Mouse (Mus musculus) urinary bladder, postnatal 4 days (tissue): ENCODE data around the gene Wdr61.

ENCODE experiments used
- DNase-seq, 2 experiments: peaks; one replicate each; pipeline ENCODE4 v3.0.0; 2021 to 2022; ENCODE audit warnings: low spot score in 2 of 2

The Wdr61 gene

DNA sequence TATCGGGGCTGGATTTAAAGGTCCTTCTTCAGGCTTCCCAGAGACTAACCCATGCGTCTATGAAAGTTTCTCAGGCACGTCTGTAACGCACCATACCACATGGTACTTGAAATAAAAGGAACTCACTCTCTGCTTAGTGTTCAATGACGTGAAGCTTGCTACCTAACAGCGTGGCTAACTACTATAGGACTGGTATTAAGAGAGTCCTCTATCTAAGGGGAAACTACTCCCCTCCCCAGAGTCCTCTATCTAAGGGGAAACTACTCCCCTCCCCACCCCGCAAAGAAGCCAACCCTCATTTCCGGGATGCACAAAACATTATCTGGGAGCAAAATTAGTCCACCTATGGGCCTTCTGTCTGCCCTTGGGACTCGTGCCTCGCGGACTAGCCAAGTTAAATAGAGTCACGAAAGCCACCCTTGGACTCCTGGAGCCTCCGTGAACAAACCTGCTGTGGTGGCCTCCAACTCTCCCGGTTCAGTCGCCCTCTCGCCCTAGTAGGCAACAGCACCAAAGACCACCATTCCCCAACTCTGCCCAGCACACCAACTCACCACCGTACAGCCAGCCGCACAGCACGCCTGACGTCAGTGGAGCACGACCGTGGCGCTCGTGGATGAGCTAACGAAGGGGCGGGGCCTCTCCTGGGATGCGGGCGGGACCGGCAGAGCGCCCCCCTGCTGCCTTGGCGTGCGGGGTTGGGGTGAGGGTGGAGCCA, at the start of gene Wdr61:
Gene Wdr61 (minus strand): TSS at position 599 of the 718 bp plus-strand sequence.
- peak; percentile 96 to 99 for DNase-seq

DNA sequence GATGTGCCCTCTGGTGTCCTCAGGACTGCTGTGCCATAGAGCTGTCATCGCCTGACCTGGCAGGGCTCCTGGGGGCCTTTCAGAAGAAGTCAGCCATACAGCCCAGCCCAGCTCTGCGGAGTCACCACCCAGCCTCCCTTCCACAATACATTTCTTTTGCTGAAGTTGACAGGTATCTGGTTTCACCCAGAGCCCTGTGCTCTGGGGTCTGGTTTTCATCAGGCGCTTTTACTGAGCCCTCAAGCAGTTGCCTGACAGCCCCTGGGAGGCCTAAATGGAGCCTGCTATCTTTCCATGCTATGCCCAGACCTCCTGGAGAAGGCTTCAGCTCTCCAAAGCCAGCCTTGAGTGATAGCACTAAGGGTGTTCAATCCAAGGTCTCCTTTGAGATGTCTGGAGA, 49.7 kb upstream of the Wdr61 start:
- no peak for DNase-seq

DNA sequence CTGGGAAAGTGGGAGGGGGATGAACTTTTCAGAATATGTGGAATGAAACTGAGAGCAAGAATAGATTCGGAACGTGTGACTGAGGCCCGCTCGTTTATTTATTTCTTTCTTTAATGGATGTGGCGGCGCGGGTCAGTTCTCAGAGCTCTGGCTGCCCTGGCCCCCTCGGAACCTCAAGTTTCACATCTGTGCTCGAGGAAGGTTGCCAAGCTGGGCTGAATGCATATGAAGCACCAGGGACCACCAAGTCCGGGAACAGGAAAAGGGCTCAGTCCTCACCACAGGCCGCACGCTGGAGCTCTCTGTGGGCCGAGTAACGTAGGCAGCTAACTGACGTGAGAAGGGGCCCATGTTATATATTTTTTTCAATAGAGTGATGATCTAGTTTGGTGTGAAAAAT, 48.2 kb upstream of the Wdr61 start:
- no peak for DNase-seq

DNA sequence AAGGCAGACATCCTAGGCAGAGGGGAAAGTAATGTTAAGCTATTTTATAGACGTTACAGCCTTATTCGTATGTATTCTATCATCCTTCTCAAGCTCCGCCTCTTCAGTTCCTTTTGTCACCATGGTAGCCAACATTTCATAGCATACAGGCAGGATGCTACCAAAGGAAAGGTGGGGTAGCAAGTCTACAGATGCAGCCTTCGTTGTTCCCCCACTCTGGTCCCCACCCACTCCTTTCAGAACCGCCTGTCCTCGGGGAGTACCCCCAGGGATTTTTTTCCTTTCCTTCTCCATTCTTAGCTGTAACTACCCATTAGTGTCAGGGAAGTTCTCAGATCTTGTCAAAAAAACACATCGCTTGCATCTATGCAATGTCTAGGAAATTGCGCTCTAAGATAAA, 45.0 kb upstream of the Wdr61 start:
- DNase-seq: no peak

DNA sequence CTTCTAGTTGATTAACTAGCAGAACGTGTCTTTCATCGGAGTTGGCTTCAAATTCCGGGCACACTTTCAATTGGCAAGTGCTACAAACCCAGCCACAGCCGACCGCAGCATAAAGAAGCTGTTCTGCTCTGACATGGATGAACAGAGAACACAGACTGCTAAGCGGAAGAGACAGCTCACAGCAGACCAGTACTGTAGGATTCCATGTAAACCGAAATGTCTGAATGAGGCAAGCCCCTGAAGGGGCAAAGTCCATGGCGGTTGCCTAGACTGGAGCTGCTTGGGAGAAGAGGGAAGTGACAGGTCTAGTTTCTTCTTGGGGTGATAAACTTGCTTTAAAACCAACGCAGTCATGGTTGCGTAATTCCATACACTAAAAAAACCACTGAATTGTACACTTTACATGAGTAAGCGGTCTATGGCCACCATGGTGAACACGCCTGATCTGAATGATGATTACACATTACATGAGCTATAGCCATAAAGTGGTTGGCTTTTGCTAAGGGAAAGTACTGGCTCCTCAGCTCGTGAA, 42.2 kb upstream of the Wdr61 start:
- no peak for DNase-seq

DNA sequence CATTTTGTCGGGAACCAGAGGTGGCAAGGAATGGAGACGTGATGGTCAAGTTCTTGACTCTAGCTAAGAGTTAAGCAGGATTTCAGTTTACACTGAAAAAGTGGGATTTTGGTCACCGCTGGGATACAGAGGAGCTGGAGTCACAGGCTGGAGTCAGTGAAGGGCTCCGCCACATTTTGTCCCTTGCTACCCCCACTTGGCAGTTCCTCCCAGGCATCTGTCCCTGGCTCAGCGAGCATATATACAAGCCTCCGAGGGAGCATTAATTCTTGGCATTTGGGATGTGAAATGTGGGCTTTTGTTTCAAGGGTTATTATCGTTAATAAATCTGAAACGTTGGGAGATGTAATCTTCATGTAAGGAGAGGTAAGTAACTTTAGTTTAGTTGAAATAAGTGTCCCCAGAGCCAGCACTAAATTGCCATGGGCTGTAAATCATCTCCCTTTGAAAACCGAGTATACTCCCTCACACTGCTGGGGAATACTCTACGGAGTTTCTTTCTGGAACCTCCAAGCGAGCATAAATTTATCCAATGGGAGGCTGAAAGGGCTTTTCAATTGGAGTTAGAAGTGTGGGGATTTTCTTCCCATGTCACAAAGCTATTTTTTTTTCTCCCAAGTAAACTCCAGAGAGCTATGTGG, 35.9 kb upstream of the Wdr61 start:
- DNase-seq: no peak

DNA sequence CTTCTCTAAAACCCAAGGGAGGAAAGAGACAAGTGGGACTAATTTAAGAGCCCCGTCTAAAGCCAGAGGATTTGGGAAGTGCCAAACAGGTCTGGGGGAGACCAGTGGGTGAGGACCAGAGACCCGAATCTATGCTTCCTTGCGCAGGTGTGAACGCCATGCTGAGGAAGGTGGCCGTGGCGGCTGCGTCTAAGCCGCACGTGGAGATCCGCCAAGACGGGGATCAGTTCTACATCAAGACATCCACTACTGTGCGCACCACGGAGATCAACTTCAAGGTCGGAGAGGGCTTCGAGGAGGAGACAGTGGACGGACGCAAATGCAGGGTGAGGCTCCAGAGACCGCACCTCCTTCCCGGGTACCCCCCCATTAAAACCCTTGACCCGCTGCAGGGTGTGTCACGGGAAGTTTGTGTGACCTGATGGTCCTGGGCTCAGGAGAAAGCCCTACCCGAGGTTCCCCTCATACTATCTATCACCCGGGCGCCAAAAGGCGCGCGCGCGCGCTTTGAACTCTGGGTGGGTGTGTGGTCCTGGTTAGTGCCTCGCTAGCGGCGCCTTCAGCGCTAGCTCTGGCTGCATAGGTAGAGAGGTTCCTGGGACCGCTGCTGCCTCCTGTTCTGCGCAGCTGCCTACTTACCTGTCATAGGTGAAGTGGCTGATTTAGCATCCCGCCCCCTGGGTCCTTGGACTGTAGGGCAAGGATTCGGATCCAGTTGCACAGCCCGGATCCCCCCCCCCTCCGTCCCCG, 31.2 kb upstream of the Wdr61 start:
- no peak for DNase-seq

DNA sequence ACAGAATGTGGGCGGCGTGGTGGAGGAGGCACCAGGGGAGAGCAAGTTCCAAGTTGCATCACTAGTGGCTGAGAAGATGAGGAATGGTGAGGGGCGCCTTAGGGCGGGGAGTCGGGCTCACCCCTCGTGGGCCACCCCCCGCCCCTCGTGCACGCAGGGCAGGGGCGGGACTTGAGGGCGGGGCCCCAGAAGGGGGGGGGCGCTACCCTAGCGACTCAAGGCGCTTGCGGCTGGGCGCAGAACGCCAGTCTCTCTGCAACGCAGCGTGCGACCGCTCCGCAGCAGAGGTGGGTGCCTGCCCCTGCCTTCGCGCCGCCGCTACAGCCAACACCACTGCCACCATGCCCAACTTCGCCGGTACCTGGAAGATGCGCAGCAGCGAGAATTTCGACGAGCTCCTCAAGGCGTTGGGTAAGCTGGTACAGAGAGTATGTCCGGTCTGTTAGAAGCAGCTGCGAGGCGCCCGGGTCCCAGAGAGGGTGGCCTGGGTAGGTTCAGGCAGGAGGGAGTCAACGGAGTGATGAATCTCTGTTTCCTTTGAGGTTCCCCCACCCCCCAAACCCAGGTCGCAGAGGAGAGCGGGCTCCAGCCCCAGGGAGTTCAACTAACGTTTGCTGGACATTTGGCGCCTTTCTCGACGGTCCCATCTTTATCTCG, 30.4 kb upstream of the Wdr61 start, which contains the start of gene Crabp1:
Gene Crabp1 (plus strand): TSS at position 188 of the 657 bp plus-strand sequence.
- DNase-seq: no peak

DNA sequence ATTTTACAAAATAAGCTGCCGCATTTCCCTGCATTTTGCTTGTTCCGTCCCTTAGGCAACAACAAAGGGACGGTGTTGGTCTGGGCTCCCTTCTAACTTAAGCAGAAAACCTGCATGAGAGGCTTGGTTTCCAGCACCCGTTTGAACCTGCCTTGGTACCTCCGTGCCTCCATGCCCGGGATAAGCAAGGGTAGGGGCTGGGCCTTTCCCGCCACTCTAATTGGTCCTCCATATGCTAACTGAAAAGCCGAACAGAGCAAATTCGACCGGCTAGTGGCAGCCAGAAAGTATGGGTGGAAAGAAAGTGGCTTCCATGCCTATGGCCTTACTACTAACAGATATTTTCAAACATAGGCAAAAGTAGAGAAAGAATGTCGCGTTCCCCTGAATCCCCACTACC, 29.8 kb upstream of the Wdr61 start:
- no peak for DNase-seq

DNA sequence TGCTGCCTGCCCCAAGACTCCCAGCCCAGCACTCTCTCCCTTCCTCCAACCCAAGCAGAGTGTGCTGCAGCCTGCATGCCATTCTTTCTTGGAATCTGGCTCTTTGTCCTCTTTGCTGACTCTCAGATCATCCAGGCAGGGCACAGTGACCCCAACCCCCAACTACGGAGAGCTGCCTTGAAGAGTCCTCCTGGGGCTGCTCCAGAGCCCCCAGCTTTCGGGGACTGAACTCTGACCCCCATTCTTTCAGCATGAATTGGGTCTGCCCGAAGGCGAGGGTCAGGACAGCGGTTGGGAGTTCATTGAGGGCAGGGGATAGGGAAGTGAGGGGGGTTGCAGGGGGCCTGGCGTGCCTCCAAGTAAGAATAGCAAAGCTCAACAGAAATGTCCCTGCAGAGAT, 25.3 kb upstream of the Wdr61 start:
- DNase-seq: no peak

DNA sequence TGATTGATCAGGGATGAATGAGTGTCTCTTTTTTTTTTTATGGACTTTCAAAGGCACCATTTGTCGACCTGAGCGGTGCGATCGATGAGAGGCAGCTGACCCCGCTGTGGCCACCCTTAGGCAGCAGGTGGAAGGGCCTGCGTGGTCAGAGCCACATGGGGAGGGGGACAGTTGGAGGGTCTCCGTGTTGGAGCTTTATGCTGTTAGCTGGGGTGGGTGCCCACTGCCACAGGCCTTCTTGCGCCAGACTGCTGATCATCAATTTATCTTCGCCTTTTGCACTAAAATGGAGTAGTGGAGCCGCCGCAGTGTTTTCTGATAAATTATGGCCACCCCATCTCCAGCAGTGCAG, 18.6 kb upstream of the Wdr61 start:
- no peak for DNase-seq

DNA sequence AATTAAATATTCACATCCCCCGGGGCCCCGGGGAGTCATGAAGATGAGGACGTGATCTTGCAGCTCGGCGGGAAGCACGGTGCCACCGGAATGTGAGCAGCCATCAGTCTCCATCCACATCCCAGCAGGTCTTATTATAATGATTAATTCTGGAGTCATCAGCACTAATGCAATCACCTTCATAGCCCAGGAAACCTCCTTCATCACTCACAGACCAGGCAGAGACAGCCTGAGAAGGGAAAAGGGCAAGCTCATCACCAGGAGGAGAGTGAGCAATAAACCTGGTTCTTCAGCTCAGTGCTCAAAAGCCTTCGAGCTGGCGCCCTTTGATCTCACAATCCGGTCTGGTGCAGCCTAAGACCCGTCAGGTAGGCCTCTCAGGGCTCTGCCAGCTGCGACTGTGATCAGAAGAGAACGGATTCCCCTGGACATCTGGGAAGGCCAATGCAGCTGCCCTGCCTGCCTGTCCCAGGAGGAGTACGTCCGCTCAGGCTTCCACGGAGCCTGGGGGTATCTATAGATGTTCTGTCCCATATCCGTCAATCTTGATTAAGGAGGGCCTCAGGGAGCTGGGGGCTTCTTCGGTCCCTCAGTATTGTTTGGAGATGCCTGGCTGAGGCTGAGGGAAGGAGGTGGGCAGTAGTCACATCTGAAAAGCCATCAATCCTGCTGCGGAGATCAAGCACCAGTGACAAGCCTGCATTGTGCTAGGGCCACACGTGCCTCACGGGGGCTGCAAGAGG, 18.1 kb upstream of the Wdr61 start:
- DNase-seq: no peak

DNA sequence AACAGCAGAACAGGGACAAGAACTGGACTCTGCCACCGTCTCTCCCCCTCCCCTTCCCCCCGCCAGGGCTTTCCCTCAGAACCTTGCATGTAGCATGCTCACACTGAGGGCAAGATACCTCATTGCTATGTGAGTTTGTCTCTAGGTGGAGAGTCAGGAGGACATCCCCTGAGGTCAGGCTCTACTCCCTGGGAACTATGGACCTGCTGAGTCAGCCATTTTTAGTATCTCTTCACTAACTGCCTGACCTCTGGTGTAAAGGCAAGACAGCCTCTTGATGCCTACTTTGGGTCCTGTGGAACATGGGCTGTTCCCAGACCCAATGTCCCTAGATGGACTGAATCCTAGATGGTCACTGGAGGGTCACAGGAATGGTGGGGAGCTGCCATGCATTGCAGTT, 17.4 kb upstream of the Wdr61 start:
- no peak for DNase-seq

DNA sequence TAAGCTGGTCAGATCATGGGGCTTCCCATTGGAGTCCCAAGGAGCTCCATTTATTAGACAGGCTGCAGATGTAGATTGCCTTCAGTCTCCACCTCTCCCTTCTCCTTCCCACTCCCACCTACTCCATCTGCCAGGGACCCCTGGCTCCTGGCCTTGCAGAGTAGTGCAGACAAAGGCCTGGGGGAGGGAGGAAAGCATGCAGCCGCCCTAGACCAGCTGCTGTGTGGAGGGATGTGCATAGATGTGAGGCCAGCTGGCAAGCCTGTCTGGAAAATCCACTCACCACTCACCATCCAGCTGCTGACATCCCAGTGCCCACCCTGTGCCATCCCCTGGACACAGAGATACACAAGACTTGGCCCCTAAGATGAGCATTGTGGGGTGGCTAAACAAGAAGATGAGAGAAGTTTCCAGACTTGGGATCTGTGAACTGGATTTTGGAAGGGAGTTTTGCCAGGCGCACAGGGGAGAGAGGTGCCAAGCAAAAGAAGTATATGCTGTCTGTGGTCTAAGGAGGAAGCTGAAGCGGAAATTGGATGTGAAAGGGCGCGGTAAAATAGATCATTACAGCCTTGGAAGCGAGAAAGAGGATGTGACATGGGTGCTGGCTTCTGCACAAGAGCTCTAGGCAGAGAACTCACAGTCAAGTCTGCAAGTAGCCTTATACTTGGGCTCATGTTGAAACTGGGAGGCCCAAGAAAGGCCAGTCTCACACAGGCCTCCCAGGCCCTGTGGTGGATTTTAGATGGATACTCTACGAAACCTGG, 16.1 kb upstream of the Wdr61 start:
- DNase-seq: no peak

DNA sequence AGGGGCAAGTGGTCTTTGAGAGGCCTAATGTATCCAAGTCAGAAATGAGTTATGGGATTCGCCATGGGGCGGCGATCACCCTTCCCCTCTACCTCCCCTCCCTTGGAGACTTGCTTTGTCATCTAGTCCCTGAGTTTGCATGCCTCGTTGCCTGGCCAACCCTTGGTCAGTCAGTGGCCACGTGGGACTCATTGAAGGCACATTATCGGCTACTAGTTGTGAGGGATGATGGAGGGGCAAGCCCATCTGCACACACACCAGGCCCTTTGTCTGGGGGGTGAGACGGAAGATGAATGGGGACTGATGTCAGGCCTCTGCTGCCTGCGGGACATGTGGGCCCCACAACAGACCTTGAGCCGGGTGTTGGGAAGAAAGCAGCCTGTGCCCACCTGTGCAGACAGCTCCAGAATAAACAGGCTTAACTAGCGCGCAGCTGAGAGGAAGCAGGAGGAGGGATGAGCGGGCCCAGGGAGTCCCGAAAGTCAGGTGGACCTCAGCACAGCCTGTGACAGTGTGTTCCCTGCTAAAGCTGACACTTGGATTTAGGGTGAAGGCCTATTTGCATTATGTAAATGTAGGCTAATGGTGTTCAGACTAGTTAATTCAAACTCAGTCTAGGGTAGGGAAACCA, 11.5 kb upstream of the Wdr61 start:
- DNase-seq: no peak

DNA sequence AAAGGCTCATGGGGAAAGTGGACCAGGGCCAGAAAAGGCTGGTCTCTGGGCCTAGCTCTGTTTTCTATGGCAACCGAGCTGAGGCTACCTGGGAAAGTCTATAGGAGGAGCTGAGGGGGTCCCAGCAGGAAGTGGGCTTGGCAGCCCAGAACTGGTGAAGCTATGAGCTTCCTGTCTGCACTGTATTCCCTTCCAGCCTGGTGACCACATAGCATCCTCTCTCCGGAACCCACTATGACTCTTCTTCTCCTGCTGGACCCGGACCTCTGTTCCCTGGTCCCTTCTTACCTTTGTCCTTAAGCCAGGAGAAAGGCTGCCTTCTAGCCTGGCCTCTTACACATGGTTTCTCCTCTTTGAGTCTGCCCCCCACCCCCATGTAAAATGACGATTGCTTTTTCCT, 9.6 kb upstream of the Wdr61 start:
- no peak for DNase-seq

DNA sequence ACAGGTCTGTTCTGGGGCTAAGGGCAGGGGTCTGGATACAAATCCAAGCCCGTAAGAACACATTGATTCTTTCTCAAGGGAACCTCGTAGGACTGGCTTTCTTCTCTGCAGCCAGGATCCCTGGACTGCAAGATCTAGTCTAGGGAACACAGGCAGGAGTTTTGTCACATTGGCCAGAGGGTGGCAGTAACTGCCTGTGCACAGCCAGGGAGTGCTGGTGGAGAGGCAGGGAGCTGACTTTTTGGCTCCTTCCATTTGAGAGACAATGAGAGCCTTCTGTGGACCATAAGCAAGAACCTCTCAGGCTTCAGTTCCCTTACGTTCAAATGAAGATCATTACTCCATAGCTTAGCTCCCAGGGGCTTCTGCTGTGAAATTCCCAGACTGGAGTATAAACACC, 4.1 kb upstream of the Wdr61 start:
- peak in 1 of 2 experiments; percentile 38 for DNase-seq

DNA sequence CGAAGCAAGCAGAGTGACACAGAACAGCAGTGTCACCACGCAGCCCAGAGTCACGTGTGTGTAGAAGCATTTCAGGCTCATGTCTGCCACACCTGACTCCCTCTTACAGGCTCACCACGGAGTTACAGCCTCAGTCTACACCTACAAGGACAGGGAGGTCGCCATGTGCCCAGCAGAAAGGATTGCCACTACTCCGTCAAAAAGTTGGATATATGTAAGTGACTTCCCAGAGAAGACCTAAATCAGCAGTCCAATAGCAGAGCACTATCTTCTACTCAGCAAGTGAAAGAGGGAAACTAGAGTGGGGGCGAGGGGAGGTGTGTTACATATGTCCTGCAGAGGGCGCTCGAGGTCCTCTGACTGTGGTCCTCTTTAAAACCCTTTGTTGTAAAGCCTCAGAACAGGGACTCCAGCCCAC, 2.0 kb upstream of the Wdr61 start:
- DNase-seq: no peak

DNA sequence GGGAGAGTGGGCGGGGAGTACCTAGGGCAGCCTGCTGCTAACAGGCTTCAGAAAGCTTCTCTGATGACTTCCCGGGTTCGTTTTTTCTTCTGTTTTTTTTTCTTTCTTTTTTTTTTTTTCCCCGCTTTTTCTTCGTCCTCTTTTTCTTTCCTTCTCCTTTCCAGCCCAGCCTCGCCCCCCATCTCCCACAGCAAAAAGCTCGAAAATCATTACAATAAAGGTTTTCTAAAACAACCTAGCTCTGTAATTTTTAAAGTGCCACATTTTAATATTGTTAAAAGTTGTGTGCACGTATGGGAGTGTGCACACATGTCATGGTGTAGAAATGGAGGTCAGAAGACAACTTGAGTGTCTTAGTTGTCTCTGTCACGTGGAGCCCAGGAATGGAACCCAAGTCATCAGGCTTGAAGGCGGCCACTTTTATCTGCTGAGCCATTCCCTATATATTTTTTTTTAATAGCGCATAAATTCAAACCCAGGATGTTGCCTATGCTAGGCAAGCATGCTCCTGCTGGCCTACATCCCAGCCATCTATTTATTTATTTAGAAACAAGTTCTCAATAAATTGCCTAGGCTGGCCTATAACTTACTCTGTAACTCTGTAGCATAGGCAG, 427 bp upstream of the Wdr61 start:
- no peak for DNase-seq

DNA sequence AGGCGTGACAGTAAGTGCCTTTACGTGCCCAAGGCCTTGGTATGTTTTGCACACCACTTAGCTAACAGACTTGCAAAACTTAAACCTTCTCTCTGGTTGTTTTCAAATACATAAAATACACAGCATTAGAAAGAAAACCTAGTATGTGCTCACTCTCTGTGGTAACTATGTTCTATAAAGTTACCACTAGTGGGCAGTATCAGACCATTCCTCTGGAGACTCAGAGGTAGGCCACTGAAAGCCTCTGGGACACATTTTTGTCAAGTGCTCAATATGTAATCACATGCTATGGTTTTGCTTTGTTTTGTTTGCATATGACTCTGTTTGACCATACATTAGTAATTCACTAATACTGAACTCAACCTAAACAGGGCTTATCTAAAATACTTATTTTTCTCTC, 2.2 kb downstream of the Wdr61 start:
- no peak for DNase-seq
